Mouse (Mus musculus): Measurements from ENCODE around the gene Aloxe3. TPM values are rescaled to one million over a fixed set of nuclear protein-coding genes. Genes with fewer than 3 reads are reported as not detected.
A peak's percentile ranks its signal among the peaks of the same experiment; 100 is the strongest.

Gene Aloxe3
- polyA plus RNA-seq, 1 experiment from 2014 or later, result 0.18 TPM

- Histone ChIP-seq H3K36me3 (peaks cover 19% of the 10 kb centered on the region), H3K4me1 (replicated peaks) (peaks cover 58% of the 10 kb centered on the region), H3K4me3 (peak overlapping the region; percentile 73), H3K4me2 (peak overlapping the region; percentile 83), H3K9me3 (replicated peaks) (no peaks in the 10 kb centered on the region), H3K27me3 (no peaks in the 10 kb centered on the region), H3K9ac (peak overlapping the region; percentile 86), H3K27ac (peak overlapping the region; percentile 99)
- WGBS, result under 1% methylated on average over 27 of the region's 27 CpGs
- no peak for ATAC-seq (replicated peaks; ENCODE audit: insufficient number of reproducible peaks, insufficient read depth, low FRiP score, low read depth)
Observed at GRCm38 (mm10) chr11:69095511-69096231, 30.0 kb upstream of the Aloxe3 start.

- H3K27ac ChIP-seq, result peak overlapping the region; percentile 99
- no peaks in the 10 kb centered on the region for H3K9me3 ChIP-seq (replicated peaks)
- H3K27me3 ChIP-seq, result no peaks in the 10 kb centered on the region
- peaks cover 62% of the 10 kb centered on the region for H3K4me1 ChIP-seq (replicated peaks)
- no peak for ATAC-seq (replicated peaks; ENCODE audit: insufficient number of reproducible peaks, insufficient read depth, low FRiP score, low read depth)
- WGBS, result 9% methylated on average over 9 of the region's 9 CpGs
- peak overlapping the region; percentile 73 for H3K4me3 ChIP-seq
- peak overlapping the region; percentile 86 for H3K9ac ChIP-seq
- peaks cover 25% of the 10 kb centered on the region for H3K36me3 ChIP-seq
- H3K4me2 ChIP-seq, result peak overlapping the region; percentile 83
Observed at GRCm38 (mm10) chr11:69096360-69096986, 29.2 kb upstream of the Aloxe3 start.

- H3K9me3 ChIP-seq (replicated peaks), result no peaks in the 10 kb centered on the region
- peaks cover 25% of the 10 kb centered on the region for H3K36me3 ChIP-seq
- H3K4me1 ChIP-seq (replicated peaks), result peaks cover 56% of the 10 kb centered on the region
- peak; percentile 65 for ATAC-seq (replicated peaks; ENCODE audit: insufficient number of reproducible peaks, insufficient read depth, low FRiP score, low read depth)
- H3K27ac ChIP-seq, result peak overlapping the region; percentile 99
- peak overlapping the region; percentile 73 for H3K4me3 ChIP-seq
- no peaks in the 10 kb centered on the region for H3K27me3 ChIP-seq
- peak overlapping the region; percentile 86 for H3K9ac ChIP-seq
- H3K4me2 ChIP-seq, result peak overlapping the region; percentile 83
- 2% methylated on average over 29 of the region's 29 CpGs for WGBS
Observed at GRCm38 (mm10) chr11:69096987-69097900, 28.5 kb upstream of the Aloxe3 start.

- 24% methylated on average over 8 of the region's 8 CpGs for WGBS
- H3K27me3 ChIP-seq, result no peaks in the 10 kb centered on the region
- no peaks in the 10 kb centered on the region for H3K9me3 ChIP-seq (replicated peaks)
- H3K27ac ChIP-seq, result peak overlapping the region; percentile 99
- ATAC-seq (replicated peaks; ENCODE audit: insufficient number of reproducible peaks, insufficient read depth, low FRiP score, low read depth), result no peak
- peak overlapping the region; percentile 73 for H3K4me3 ChIP-seq
- H3K36me3 ChIP-seq, result peaks cover 29% of the 10 kb centered on the region
- H3K4me1 ChIP-seq (replicated peaks), result peaks cover 50% of the 10 kb centered on the region
- peak overlapping the region; percentile 57 for H3K9ac ChIP-seq
- H3K4me2 ChIP-seq, result peak overlapping the region; percentile 83
Observed at GRCm38 (mm10) chr11:69098039-69098761, 27.5 kb upstream of the Aloxe3 start.

- Histone ChIP-seq H3K4me2 (peak overlapping the region; percentile 83), H3K27ac (peak overlapping the region; percentile 99), H3K4me1 (replicated peaks) (peaks cover 48% of the 10 kb centered on the region), H3K9me3 (replicated peaks) (no peaks in the 10 kb centered on the region), H3K4me3 (peak overlapping the region; percentile 73), H3K9ac (peak overlapping the region; percentile 63), H3K27me3 (no peaks in the 10 kb centered on the region), H3K36me3 (peaks cover 34% of the 10 kb centered on the region)
- peak; percentile 2 for ATAC-seq (replicated peaks; ENCODE audit: insufficient number of reproducible peaks, insufficient read depth, low FRiP score, low read depth)
- WGBS, result 0% methylated on average over 19 of the region's 19 CpGs
Observed at GRCm38 (mm10) chr11:69098762-69099091, 27.0 kb upstream of the Aloxe3 start.

- peak overlapping the region; percentile 83 for H3K4me2 ChIP-seq
- peak overlapping the region; percentile 99 for H3K27ac ChIP-seq
- under 1% methylated on average over 22 of the region's 22 CpGs for WGBS
- H3K27me3 ChIP-seq, result no peaks in the 10 kb centered on the region
- H3K9me3 ChIP-seq (replicated peaks), result no peaks in the 10 kb centered on the region
- H3K9ac ChIP-seq, result peak overlapping the region; percentile 63
- H3K4me1 ChIP-seq (replicated peaks), result peaks cover 42% of the 10 kb centered on the region
- peak overlapping the region; percentile 73 for H3K4me3 ChIP-seq
- no peak for ATAC-seq (replicated peaks; ENCODE audit: insufficient number of reproducible peaks, insufficient read depth, low FRiP score, low read depth)
- peaks cover 41% of the 10 kb centered on the region for H3K36me3 ChIP-seq
Observed at GRCm38 (mm10) chr11:69099177-69099914, 26.4 kb upstream of the Aloxe3 start.

- Histone ChIP-seq H3K4me3 (peak overlapping the region; percentile 73), H3K27ac (peak overlapping the region; percentile 99), H3K9ac (peak overlapping the region; percentile 63), H3K36me3 (peaks cover 46% of the 10 kb centered on the region), H3K4me2 (peak overlapping the region; percentile 83), H3K9me3 (replicated peaks) (no peaks in the 10 kb centered on the region), H3K27me3 (no peaks in the 10 kb centered on the region), H3K4me1 (replicated peaks) (peaks cover 40% of the 10 kb centered on the region)
- WGBS, result under 1% methylated on average over 23 of the region's 23 CpGs
- peak; percentile 21 for ATAC-seq (replicated peaks; ENCODE audit: insufficient number of reproducible peaks, insufficient read depth, low FRiP score, low read depth)
Observed at GRCm38 (mm10) chr11:69099915-69100345, 25.8 kb upstream of the Aloxe3 start.

GRCm38 (mm10) chr11:69100639-69101360, 24.9 kb upstream of the Aloxe3 start:
- peaks cover 55% of the 10 kb centered on the region for H3K36me3 ChIP-seq
- no peaks in the 10 kb centered on the region for H3K9me3 ChIP-seq (replicated peaks)
- ATAC-seq (replicated peaks; ENCODE audit: insufficient number of reproducible peaks, insufficient read depth, low FRiP score, low read depth), result no peak
- H3K4me1 ChIP-seq (replicated peaks), result peaks cover 40% of the 10 kb centered on the region
- H3K4me2 ChIP-seq, result peak overlapping the region; percentile 83
- peak overlapping the region; percentile 99 for H3K27ac ChIP-seq
- H3K9ac ChIP-seq, result peak overlapping the region; percentile 63
- H3K4me3 ChIP-seq, result peak overlapping the region; percentile 73
- 85% methylated on average over 20 of the region's 20 CpGs for WGBS
- no peaks in the 10 kb centered on the region for H3K27me3 ChIP-seq

- no peaks in the 10 kb centered on the region for H3K9me3 ChIP-seq (replicated peaks)
- no peak overlapping the region for H3K4me3 ChIP-seq
- 91% methylated on average over 21 of the region's 21 CpGs for WGBS
- ATAC-seq (replicated peaks; ENCODE audit: insufficient number of reproducible peaks, insufficient read depth, low FRiP score, low read depth), result no peak
- H3K4me1 ChIP-seq (replicated peaks), result peaks cover 40% of the 10 kb centered on the region
- H3K36me3 ChIP-seq, result peaks cover 65% of the 10 kb centered on the region
- no peak overlapping the region for H3K27ac ChIP-seq
- H3K9ac ChIP-seq, result no peak overlapping the region
- no peak overlapping the region for H3K4me2 ChIP-seq
- H3K27me3 ChIP-seq, result no peaks in the 10 kb centered on the region
Observed at GRCm38 (mm10) chr11:69101604-69102402, 23.9 kb upstream of the Aloxe3 start.
